Mouse (Mus musculus) lung, embryonic 15.5 days (tissue): ENCODE data around the gene AC140267.1. TPM values are rescaled to one million over a fixed set of nuclear protein-coding genes. Genes with fewer than 3 reads are reported as not detected.

ENCODE experiments used
- ATAC-seq: fragments of 200-750 bp; cut with Nextera tagmentation; 2 replicates; pipeline ENCODE4 v1.8.0; 2017; ENCODE audit warnings: moderate number of reproducible peaks, borderline replicate concordance; ENCODE audit not compliant: low FRiP score, low TSS enrichment; ENCODE audit errors: extremely low read depth
- H3K27ac ChIP-seq: fragments of 300-500 bp; sonication (generic); 2 replicates; pipeline ENCODE4 v1.5.1; 2015; ENCODE audit warnings: moderate library complexity, mild to moderate bottlenecking, inconsistent platforms
- H3K27me3 ChIP-seq: fragments of 300-500 bp; sonication (generic); 2 replicates; pipeline ENCODE4 v1.6.1; 2015; ENCODE audit warnings: inconsistent platforms
- H3K36me3 ChIP-seq: fragments of 300-500 bp; sonication (generic); 2 replicates; pipeline ENCODE4 v1.6.1; 2015; ENCODE audit warnings: inconsistent platforms
- H3K4me1 ChIP-seq: fragments of 300-500 bp; sonication (generic); 2 replicates; pipeline ENCODE4 v1.6.1; 2015; ENCODE audit warnings: inconsistent platforms
- H3K4me2 ChIP-seq: fragments of 300-500 bp; sonication (generic); 2 replicates; pipeline ENCODE4 v1.6.1; 2015; ENCODE audit warnings: inconsistent platforms, mild to moderate bottlenecking, moderate library complexity
- H3K4me3 ChIP-seq: fragments of 300-500 bp; sonication (generic); 2 replicates; pipeline ENCODE4 v1.5.1; 2015; ENCODE audit warnings: mild to moderate bottlenecking, inconsistent platforms
- H3K9ac ChIP-seq: fragments of 300-500 bp; sonication (generic); 2 replicates; pipeline ENCODE4 v1.6.1; 2015; ENCODE audit warnings: inconsistent platforms
- H3K9me3 ChIP-seq: fragments of 300-500 bp; sonication (generic); 2 replicates; pipeline ENCODE4 v1.6.1; 2016; ENCODE audit warnings: inconsistent platforms
- WGBS: fragments of 180-500 bp; shearing (Covaris S2); methylation state at CpG from one replicate; pipeline ENCODE4 v1.1.7; 2015; 5-methylcytosine and 5-hydroxymethylcytosine counted together
- polyA plus RNA-seq: library from polyadenylated mRNA; unstranded; fragments of >200 nt; fragmentation: Nextera tagmentation; extraction: Ambion mirVana; gene quantifications from 2 replicates; pipeline ENCODE4 v1.2.1, GENCODE M21; 2015

AC140267.1 gene
- polyA plus RNA-seq, 1 experiment from 2014 or later, result not detected

DNA sequence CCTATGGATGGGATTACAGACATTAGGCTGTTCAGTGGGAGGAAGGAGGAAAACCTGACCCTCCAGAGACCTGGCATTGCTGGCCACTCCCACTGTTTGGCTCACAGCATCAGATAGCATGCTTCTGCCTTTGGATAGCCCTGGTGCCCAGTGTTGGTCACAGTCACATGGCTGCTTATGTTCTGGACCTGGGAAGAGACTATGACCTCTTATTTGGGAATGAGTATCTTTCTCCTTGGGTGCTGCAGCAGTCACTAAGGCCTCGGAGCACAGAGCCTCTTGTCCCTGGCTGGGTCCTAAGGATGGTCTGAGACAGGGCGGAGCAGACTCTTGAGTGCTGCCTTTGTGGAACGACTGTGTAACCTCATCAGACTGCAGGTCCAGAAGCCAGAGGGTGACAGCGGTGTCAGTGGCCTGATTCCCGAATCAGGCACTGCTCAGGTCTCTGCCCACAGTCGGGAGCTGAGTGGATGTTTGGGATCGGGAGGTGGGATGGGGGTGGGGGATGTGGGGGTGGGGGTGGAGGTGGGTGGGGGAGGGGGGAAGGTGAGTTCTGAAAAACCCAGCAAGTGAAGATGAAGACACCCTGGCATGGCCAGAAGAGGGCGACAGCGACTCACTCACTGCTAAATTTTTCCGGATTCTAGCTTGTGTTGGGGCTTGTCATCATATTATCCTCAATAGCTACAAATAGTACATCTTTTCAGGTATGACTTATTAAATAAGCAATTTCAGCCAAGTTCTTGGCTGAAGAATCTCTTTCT lies 19.7 kb upstream of the AC140267.1 start:
- Histone ChIP-seq H3K9ac (no peak overlapping the region), H3K36me3 (peaks cover 4% of the 10 kb centered on the region; the same call in 1 of the 2 replicates), H3K4me1 (peaks cover 8% of the 10 kb centered on the region; the same call in 1 of the 2 replicates), H3K27me3 (no peaks in the 10 kb centered on the region), H3K27ac (no peak overlapping the region), H3K9me3 (no peaks in the 10 kb centered on the region), H3K4me3 (no peak overlapping the region), H3K4me2 (no peak overlapping the region)
- ATAC-seq, result no peak
- WGBS, result 18% methylated on average over 10 of the region's 10 CpGs

GRCm38 (mm10) chr15:80216480-80216820 lies 19.2 kb upstream of the AC140267.1 start:
- WGBS, result 58% methylated on average over 9 of the region's 9 CpGs

DNA sequence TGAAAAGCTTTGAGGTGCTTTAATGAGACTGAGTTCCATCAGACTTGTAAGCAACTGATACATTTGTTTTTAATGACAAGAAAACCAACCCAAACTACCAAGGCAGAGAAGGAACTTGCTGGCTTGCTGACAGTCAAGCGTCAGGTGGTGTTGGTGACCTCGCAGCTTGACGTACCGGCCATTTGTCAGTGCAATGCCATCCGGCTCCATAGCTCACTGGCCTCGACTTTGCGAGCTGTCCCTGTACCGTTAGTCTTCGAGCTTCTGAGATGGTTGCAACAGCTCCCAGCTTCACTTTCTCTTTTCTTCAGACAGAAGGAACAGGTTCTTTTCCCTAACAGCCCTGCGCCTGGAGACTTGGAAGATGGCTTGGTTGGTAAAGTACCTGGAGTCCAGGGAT lies 18.2 kb upstream of the AC140267.1 start:
- ATAC-seq, result no peak
- Histone ChIP-seq H3K9me3 (no peaks in the 10 kb centered on the region), H3K27ac (no peak overlapping the region), H3K9ac (no peak overlapping the region), H3K4me2 (no peak overlapping the region), H3K36me3 (no peaks in the 10 kb centered on the region), H3K27me3 (no peaks in the 10 kb centered on the region), H3K4me3 (no peak overlapping the region), H3K4me1 (peaks cover 8% of the 10 kb centered on the region; the same call in 1 of the 2 replicates)
- 82% methylated on average over 10 of the region's 10 CpGs for WGBS

More at GRCm38 (mm10) chr15:80216480-80216820, 19.2 kb upstream of the AC140267.1 start:
- no peak overlapping the region for H3K4me2 ChIP-seq
- no peak for ATAC-seq
- H3K36me3 ChIP-seq, result peaks cover 3% of the 10 kb centered on the region; the same call in 1 of the 2 replicates
- no peaks in the 10 kb centered on the region for H3K9me3 ChIP-seq
- no peak overlapping the region for H3K27ac ChIP-seq
- no peaks in the 10 kb centered on the region for H3K27me3 ChIP-seq
- H3K4me3 ChIP-seq, result no peak overlapping the region
- peaks cover 8% of the 10 kb centered on the region; the same call in 1 of the 2 replicates for H3K4me1 ChIP-seq
- H3K9ac ChIP-seq, result no peak overlapping the region

- no peak overlapping the region for H3K4me3 ChIP-seq
- peak overlapping the region; percentile 44; the same call in 1 of the 2 replicates for H3K27ac ChIP-seq
- H3K36me3 ChIP-seq, result no peaks in the 10 kb centered on the region
- H3K4me1 ChIP-seq, result peaks cover 8% of the 10 kb centered on the region; the same call in 1 of the 2 replicates
- peak overlapping the region; percentile 35 for H3K4me2 ChIP-seq
- peak; percentile 52; the same call in 1 of the 2 replicates for ATAC-seq
- no peaks in the 10 kb centered on the region for H3K27me3 ChIP-seq
- no peaks in the 10 kb centered on the region for H3K9me3 ChIP-seq
- 19% methylated on average over 14 of the region's 14 CpGs for WGBS
- no peak overlapping the region for H3K9ac ChIP-seq
Measured at GRCm38 (mm10) chr15:80219211-80219610, 16.4 kb upstream of the AC140267.1 start.

DNA sequence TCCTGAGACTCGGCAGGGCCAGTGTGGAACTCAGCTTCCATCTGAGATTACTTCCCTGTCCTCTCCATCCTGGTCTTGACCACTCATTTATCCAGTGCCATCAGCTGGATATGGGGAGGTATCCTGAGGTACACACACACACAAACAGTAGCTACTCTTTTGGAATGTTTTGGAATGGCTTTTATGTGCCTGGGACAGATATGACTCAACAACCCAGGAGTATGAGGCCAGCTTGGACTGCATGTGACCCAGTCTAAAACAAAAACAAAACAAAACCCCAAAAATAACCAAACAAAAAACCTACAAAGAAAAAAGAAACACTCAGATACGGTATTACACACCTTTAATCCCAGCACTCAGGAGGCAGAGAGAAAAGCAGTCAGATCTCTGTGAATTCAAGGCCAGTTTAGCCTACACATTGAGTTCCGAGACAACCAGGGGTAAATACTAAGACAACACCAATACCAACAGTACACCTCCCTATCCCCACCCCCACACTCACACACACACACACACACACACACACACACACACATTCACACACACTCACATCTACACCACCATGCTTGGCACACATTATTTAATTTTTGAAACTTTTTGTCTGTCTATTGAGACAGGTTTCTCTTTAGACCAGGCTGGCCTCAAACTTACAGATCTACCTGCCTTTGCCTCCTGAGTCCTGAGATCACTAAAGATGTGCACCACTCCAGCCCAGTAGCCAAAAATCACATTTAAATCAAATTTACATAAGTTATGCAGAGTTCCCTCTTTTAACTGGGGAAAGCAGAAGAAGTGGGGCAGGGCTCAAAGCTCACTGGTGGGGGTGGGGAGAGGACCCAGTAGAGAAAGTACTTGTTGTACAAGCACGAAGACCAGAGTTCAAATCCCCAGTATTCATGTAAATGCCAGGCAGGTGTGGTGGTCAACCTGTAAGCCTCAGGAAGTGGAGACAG lies 15.7 kb upstream of the AC140267.1 start:
- Histone ChIP-seq H3K27ac (peak overlapping the region; percentile 44; the same call in 1 of the 2 replicates), H3K4me3 (no peak overlapping the region), H3K27me3 (no peaks in the 10 kb centered on the region), H3K36me3 (no peaks in the 10 kb centered on the region), H3K9me3 (no peaks in the 10 kb centered on the region), H3K4me1 (peaks cover 8% of the 10 kb centered on the region; the same call in 1 of the 2 replicates), H3K4me2 (peak overlapping the region; percentile 35; the same call in 1 of the 2 replicates), H3K9ac (no peak overlapping the region)
- WGBS, result 53% methylated on average over 4 of the region's 4 CpGs
- no peak for ATAC-seq

DNA sequence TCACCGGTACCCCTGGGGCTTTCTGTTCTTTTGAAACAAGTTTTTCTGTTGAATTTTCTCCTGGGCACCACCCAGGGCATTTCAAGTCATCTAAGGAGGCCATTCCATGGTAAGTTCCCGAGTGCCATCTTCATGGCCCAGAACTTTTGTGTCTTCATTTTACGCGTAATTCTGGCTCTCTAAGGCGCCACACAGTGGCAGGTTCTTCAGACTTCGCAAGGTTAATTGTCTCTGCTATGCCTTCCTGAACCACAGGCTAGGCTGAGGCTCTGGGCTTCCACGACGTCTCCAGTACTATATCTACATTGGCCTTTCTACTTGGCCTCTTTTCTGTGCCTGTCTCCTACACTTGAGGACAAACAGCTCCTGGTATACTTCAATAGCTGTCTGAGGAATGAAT lies 14.6 kb upstream of the AC140267.1 start:
- Histone ChIP-seq H3K27me3 (no peaks in the 10 kb centered on the region), H3K27ac (no peak overlapping the region), H3K4me3 (no peak overlapping the region), H3K36me3 (no peaks in the 10 kb centered on the region), H3K9me3 (no peaks in the 10 kb centered on the region), H3K4me1 (peaks cover 8% of the 10 kb centered on the region; the same call in 1 of the 2 replicates), H3K9ac (no peak overlapping the region), H3K4me2 (no peak overlapping the region)
- WGBS, result 70% methylated on average over 8 of the region's 8 CpGs
- no peak for ATAC-seq

DNA sequence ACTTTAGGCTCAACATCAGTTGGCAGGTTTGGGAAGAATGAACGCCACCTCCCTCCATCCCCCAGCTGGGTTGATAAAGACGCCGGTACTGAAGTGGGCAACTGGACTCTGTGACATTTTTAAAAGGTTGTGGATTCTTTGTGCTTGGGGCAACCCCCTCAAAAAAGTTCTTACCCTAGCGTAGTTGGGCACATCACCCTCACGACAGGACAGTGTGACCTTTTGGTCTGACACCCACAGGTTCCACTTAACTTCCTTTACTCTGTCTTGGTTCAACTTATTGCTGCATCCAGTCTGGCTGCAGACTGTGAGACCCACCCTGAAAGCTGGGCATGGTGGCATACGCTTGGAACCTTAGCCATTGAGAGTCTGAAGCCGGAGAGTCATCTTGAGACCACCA lies 11.9 kb upstream of the AC140267.1 start:
- no peaks in the 10 kb centered on the region for H3K36me3 ChIP-seq
- H3K4me2 ChIP-seq, result no peak overlapping the region
- no peak overlapping the region for H3K27ac ChIP-seq
- 84% methylated on average over 7 of the region's 7 CpGs for WGBS
- H3K9ac ChIP-seq, result no peak overlapping the region
- peaks cover 8% of the 10 kb centered on the region; the same call in 1 of the 2 replicates for H3K4me1 ChIP-seq
- ATAC-seq, result no peak
- no peaks in the 10 kb centered on the region for H3K9me3 ChIP-seq
- H3K4me3 ChIP-seq, result no peak overlapping the region
- H3K27me3 ChIP-seq, result no peaks in the 10 kb centered on the region

- Histone ChIP-seq H3K9ac (no peak overlapping the region), H3K36me3 (no peaks in the 10 kb centered on the region), H3K9me3 (no peaks in the 10 kb centered on the region), H3K4me3 (no peak overlapping the region), H3K4me2 (no peak overlapping the region), H3K4me1 (no peaks in the 10 kb centered on the region), H3K27ac (no peak overlapping the region), H3K27me3 (no peaks in the 10 kb centered on the region)
- 25% methylated on average over 9 of the region's 9 CpGs for WGBS
- no peak; the same call in 1 of the 2 replicates for ATAC-seq
Measured at GRCm38 (mm10) chr15:80225208-80225607, 10.4 kb upstream of the AC140267.1 start.

DNA sequence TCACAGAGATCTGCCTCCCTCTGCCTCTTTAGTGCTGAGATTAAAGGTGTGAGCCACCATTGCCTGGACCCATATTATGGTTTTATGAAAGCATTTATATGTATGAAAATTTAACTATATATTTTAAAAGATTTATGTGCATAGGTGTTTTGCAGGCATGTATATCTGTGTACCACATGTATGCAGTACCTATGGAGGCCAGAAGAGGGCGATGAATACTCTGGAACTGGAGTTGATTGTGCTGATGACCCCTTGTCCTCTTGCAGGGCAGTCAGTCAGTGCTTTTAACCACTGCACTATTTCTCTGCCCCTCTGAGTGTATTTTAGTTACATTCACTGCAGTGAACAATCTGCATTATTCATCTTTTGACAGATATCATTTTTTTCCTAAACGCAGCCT lies 9.8 kb upstream of the AC140267.1 start:
- 43% methylated on average over 2 of the region's 2 CpGs for WGBS

DNA sequence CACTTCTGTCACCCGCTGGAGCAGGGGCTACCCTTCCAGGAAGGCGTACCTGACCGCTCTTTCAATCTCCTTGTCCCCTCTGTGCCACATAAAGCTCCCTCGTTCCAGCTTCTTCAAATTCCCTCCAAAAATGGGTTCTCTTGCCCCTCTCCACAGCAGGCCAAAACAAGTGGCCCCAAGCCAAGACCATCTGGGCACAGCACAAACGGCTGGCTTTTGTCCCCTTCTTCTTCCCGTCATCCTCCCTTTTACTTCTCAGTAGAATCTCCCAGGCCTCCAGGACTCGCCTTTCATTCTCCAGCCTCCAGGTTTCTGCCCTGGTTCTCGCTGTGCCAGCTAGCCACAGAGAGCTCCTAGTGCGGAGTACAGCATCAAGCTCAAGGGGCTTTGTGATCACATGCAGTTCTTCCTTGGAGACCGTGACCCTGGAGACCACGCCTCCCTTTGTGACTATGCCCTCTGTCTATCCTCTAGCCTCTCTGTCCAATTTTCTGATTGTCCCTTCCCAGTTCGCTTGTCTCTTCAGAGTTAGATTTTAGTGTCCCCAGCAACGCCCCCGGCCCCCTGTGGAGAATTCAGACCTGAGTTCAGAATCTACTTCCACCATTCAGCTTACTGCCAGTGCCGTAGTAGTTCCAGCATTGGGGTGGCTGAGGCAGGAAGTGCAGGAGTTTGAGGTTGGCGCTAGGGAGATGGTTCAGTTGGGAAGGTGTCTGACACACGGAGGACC lies 7.4 kb upstream of the AC140267.1 start:
- Histone ChIP-seq H3K36me3 (no peaks in the 10 kb centered on the region), H3K9ac (no peak overlapping the region), H3K4me1 (no peaks in the 10 kb centered on the region; the same call in 1 of the 2 replicates), H3K27me3 (no peaks in the 10 kb centered on the region), H3K4me2 (no peak overlapping the region), H3K4me3 (no peak overlapping the region), H3K27ac (no peak overlapping the region), H3K9me3 (no peaks in the 10 kb centered on the region)
- 71% methylated on average over 17 of the region's 17 CpGs for WGBS
- no peak for ATAC-seq

More for the DNA sequence above, 9.8 kb upstream of the AC140267.1 start:
- no peaks in the 10 kb centered on the region for H3K36me3 ChIP-seq
- no peak overlapping the region for H3K9ac ChIP-seq
- H3K27ac ChIP-seq, result no peak overlapping the region
- H3K4me2 ChIP-seq, result no peak overlapping the region
- no peak overlapping the region for H3K4me3 ChIP-seq
- no peaks in the 10 kb centered on the region for H3K9me3 ChIP-seq
- no peaks in the 10 kb centered on the region for H3K4me1 ChIP-seq
- no peaks in the 10 kb centered on the region for H3K27me3 ChIP-seq
- ATAC-seq, result no peak; the same call in 1 of the 2 replicates

DNA sequence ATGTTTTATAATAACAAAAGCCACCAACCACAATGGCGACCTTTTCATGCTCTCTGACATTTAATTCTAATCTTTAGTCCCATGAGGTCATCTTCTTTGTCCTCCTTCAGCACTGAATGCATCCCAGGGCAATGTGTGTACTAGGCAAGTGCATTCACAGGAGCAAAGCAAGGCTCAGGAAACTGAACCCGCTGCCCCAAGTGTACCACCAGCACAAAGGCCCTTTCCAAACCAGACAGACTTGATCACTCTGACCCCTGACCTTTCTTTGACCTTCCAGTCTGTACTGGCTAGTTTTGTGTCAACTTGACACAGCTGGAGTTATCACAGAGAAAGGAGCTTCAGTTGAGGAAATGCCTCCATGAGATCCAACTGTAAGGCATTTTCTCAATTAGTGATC lies 3.3 kb upstream of the AC140267.1 start:
- H3K4me1 ChIP-seq, result peaks cover 15% of the 10 kb centered on the region
- H3K36me3 ChIP-seq, result peaks cover 14% of the 10 kb centered on the region
- no peak overlapping the region for H3K9ac ChIP-seq
- no peak for ATAC-seq
- H3K9me3 ChIP-seq, result no peaks in the 10 kb centered on the region
- no peak overlapping the region for H3K4me2 ChIP-seq
- WGBS, result 69% methylated on average over 2 of the region's 2 CpGs
- H3K27ac ChIP-seq, result no peak overlapping the region
- no peaks in the 10 kb centered on the region for H3K27me3 ChIP-seq
- no peak overlapping the region for H3K4me3 ChIP-seq
